Mouse (Mus musculus) adrenal gland, postnatal 36 days (tissue): ENCODE results near the gene C130032M10Rik. TPM values are rescaled to one million over a fixed set of nuclear protein-coding genes. Genes with fewer than 3 reads are reported as not detected.

Experiments used
- DNase-seq, 2 experiments: peaks; one replicate each; pipeline ENCODE4 v3.0.0; 2021; ENCODE audit warnings: mixed read lengths in 1 of 2
- long read RNA-seq, 2 experiments: library from polyadenylated mRNA; stranded (forward); transcript quantifications; one replicate each; pipeline ENCODE4 v2.0.0; 2021; ENCODE audit warnings: borderline sequencing depth in 2 of 2
- total RNA-seq, 2 experiments: library from RNA; stranded (reverse); gene quantifications; 2 replicates each; pipeline ENCODE4 v1.2.3; 2021

The C130032M10Rik gene
- total RNA-seq = not detected
- long read RNA-seq, experiment 1 = 0 reads
- long read RNA-seq, experiment 2 = 0 reads

- peak in 1 of 2 experiments; percentile 14 for DNase-seq
Measured at GRCm38 (mm10) chr9:114515364-114515763, at the start of gene C130032M10Rik. TSS of gene C130032M10Rik (plus strand) at chr9:114515697.

GRCm38 (mm10) chr9:114466871-114467270 lies 48.6 kb upstream of the C130032M10Rik start:
- DNase-seq = no peak

GRCm38 (mm10) chr9:114468217-114468616 lies 47.3 kb upstream of the C130032M10Rik start:
- no peak for DNase-seq

GRCm38 (mm10) chr9:114468701-114469100 lies 46.8 kb upstream of the C130032M10Rik start:
- DNase-seq = no peak

- no peak for DNase-seq
Measured at GRCm38 (mm10) chr9:114471892-114472291, 43.6 kb upstream of the C130032M10Rik start.

- no peak for DNase-seq
Measured at GRCm38 (mm10) chr9:114477019-114477418, 38.5 kb upstream of the C130032M10Rik start.

- no peak for DNase-seq
Measured at GRCm38 (mm10) chr9:114480940-114481339, 34.6 kb upstream of the C130032M10Rik start.

GRCm38 (mm10) chr9:114484771-114485170 lies 30.7 kb upstream of the C130032M10Rik start:
- DNase-seq = no peak

- no peak for DNase-seq
Measured at GRCm38 (mm10) chr9:114486808-114487207, 28.7 kb upstream of the C130032M10Rik start.

GRCm38 (mm10) chr9:114487481-114488258 lies 27.8 kb upstream of the C130032M10Rik start:
- no peak for DNase-seq

GRCm38 (mm10) chr9:114496469-114496868 lies 19.0 kb upstream of the C130032M10Rik start:
- DNase-seq = no peak

- DNase-seq = peak; percentile 89 to 92
Measured at GRCm38 (mm10) chr9:114498218-114498617, 17.3 kb upstream of the C130032M10Rik start.

GRCm38 (mm10) chr9:114499783-114500515 lies 15.5 kb upstream of the C130032M10Rik start:
- DNase-seq = peak; percentile 69 to 75

- DNase-seq = no peak
Measured at GRCm38 (mm10) chr9:114501111-114501510, 14.4 kb upstream of the C130032M10Rik start.

- DNase-seq = no peak
Measured at GRCm38 (mm10) chr9:114501913-114502312, 13.6 kb upstream of the C130032M10Rik start.

- no peak for DNase-seq
Measured at GRCm38 (mm10) chr9:114502711-114503427, 12.6 kb upstream of the C130032M10Rik start.

- DNase-seq = no peak
Measured at GRCm38 (mm10) chr9:114504816-114505215, 10.7 kb upstream of the C130032M10Rik start, which contains the start of gene Ccr4. TSS of gene Ccr4 (minus strand) at chr9:114504916.

GRCm38 (mm10) chr9:114506564-114506963 lies 8.9 kb upstream of the C130032M10Rik start:
- no peak for DNase-seq

- no peak for DNase-seq
Measured at GRCm38 (mm10) chr9:114507421-114507820, 8.1 kb upstream of the C130032M10Rik start.

GRCm38 (mm10) chr9:114509785-114510184 lies 5.7 kb upstream of the C130032M10Rik start:
- no peak for DNase-seq

- no peak for DNase-seq
Measured at GRCm38 (mm10) chr9:114512831-114513230, 2.7 kb upstream of the C130032M10Rik start.

GRCm38 (mm10) chr9:114517924-114518497 lies 2.5 kb downstream of the C130032M10Rik start:
- no peak for DNase-seq
